Mouse (Mus musculus): ENCODE results near the gene Trim66. TPM values are rescaled to one million over a fixed set of nuclear protein-coding genes. Genes with fewer than 3 reads are reported as not detected.

Gene Trim66
- polyA plus RNA-seq (2012; ENCODE audit: insufficient read depth, insufficient read length, low replicate concordance, missing spikeins) = not detected in 2 replicates

- Histone ChIP-seq H3K27ac (ENCODE audit: insufficient read depth, low read depth, low read length) (no peak within 1 kb of the TSS), H3K4me1 (ENCODE audit: control insufficient read depth, insufficient read depth, low read length) (peaks cover 3% of the 10 kb centered on the region; the same call in 1 of the 2 replicates), H3K4me3 (ENCODE audit: insufficient read depth, low read depth, low read length) (no peak within 1 kb of the TSS)
- WGBS = 89% methylated on average over 4 of the region's 4 CpGs
- TF ChIP-seq CTCF (IDR thresholded peaks at IDR 0.05; ENCODE audit: insufficient read depth, low read depth, low read length) = no peak
- no peak for TF ChIP-seq POLR2A (IDR thresholded peaks at IDR 0.05; ENCODE audit: insufficient read depth, low read depth, low read length)
Measured at GRCm38 (mm10) chr7:109508034-109508433, at the start of gene Trim66. TSS of gene Trim66 (minus strand) at chr7:109508134.

GRCm38 (mm10) chr7:109546726-109547125 is 38.8 kb upstream of the Trim66 start:
- no peak overlapping the region for H3K4me3 ChIP-seq (ENCODE audit: insufficient read depth, low read depth, low read length)
- peaks cover 14% of the 10 kb centered on the region for H3K4me1 ChIP-seq (ENCODE audit: control insufficient read depth, insufficient read depth, low read length)
- 59% methylated on average over 5 of the region's 5 CpGs for WGBS
- H3K27ac ChIP-seq (ENCODE audit: insufficient read depth, low read depth, low read length) = peak overlapping the region; percentile 29
- no peak for TF ChIP-seq POLR2A (IDR thresholded peaks at IDR 0.05; ENCODE audit: insufficient read depth, low read depth, low read length)
- no peak for TF ChIP-seq CTCF (IDR thresholded peaks at IDR 0.05; ENCODE audit: insufficient read depth, low read depth, low read length)

GRCm38 (mm10) chr7:109546186-109546585 is 38.3 kb upstream of the Trim66 start:
- peaks cover 14% of the 10 kb centered on the region for H3K4me1 ChIP-seq (ENCODE audit: control insufficient read depth, insufficient read depth, low read length)
- no peak for TF ChIP-seq CTCF (IDR thresholded peaks at IDR 0.05; ENCODE audit: insufficient read depth, low read depth, low read length)
- no peak for TF ChIP-seq POLR2A (IDR thresholded peaks at IDR 0.05; ENCODE audit: insufficient read depth, low read depth, low read length)
- H3K27ac ChIP-seq (ENCODE audit: insufficient read depth, low read depth, low read length) = peak overlapping the region; percentile 29; the same call in 1 of the 2 replicates
- H3K4me3 ChIP-seq (ENCODE audit: insufficient read depth, low read depth, low read length) = no peak overlapping the region
- WGBS = 85% methylated on average over 2 of the region's 2 CpGs

GRCm38 (mm10) chr7:109545255-109545993 is 37.5 kb upstream of the Trim66 start:
- Histone ChIP-seq H3K27ac (ENCODE audit: insufficient read depth, low read depth, low read length) (no peak overlapping the region), H3K4me1 (ENCODE audit: control insufficient read depth, insufficient read depth, low read length) (peaks cover 14% of the 10 kb centered on the region), H3K4me3 (ENCODE audit: insufficient read depth, low read depth, low read length) (no peak overlapping the region)
- WGBS = 59% methylated on average over 10 of the region's 10 CpGs
- TF ChIP-seq CTCF (IDR thresholded peaks at IDR 0.05; ENCODE audit: insufficient read depth, low read depth, low read length) (no peak), POLR2A (IDR thresholded peaks at IDR 0.05; ENCODE audit: insufficient read depth, low read depth, low read length) (no peak)

DNA sequence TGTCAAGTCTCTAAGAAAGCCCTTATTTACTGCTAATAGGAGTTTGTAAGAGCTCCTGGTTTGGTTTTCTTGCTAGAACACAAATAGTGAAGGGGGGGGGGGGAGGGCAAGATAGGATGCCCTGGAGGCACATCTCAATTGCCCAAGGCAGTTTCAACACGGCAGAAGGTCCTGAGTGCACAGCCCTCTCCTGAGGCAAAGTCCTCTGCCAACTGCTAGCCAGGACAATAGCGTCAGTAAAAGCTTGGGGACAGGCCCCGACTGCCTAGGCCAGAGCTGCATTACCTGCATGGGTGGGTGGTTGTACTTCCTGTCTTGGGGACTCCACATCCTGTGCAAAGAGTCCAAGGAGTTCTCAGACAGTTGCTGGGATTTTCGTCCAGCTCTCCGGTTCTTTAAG is 36.9 kb upstream of the Trim66 start:
- Histone ChIP-seq H3K27ac (ENCODE audit: insufficient read depth, low read depth, low read length) (no peak overlapping the region), H3K4me1 (ENCODE audit: control insufficient read depth, insufficient read depth, low read length) (peaks cover 14% of the 10 kb centered on the region), H3K4me3 (ENCODE audit: insufficient read depth, low read depth, low read length) (no peak overlapping the region)
- no peak for TF ChIP-seq CTCF (IDR thresholded peaks at IDR 0.05; ENCODE audit: insufficient read depth, low read depth, low read length)
- TF ChIP-seq POLR2A (IDR thresholded peaks at IDR 0.05; ENCODE audit: insufficient read depth, low read depth, low read length) = no peak
- 67% methylated on average over 5 of the region's 5 CpGs for WGBS

DNA sequence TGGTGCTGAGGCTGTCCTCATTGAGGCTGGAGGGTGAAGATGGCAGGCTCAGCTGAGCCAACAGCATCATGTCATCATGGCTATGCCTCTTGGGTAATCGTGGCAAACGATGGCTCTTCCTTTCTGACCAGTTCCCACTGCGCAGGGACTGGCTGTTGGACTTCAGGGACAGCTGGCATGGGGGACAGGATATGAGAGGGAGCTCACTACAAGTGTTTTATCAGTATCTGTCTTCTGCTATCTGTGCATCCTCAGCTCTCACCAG is 34.4 kb upstream of the Trim66 start:
- Histone ChIP-seq H3K4me1 (ENCODE audit: control insufficient read depth, insufficient read depth, low read length) (peaks cover 11% of the 10 kb centered on the region), H3K4me3 (ENCODE audit: insufficient read depth, low read depth, low read length) (no peak overlapping the region), H3K27ac (ENCODE audit: insufficient read depth, low read depth, low read length) (no peak overlapping the region)
- 88% methylated on average over 3 of the region's 3 CpGs for WGBS
- TF ChIP-seq CTCF (IDR thresholded peaks at IDR 0.05; ENCODE audit: insufficient read depth, low read depth, low read length) (no peak), POLR2A (IDR thresholded peaks at IDR 0.05; ENCODE audit: insufficient read depth, low read depth, low read length) (no peak)

DNA sequence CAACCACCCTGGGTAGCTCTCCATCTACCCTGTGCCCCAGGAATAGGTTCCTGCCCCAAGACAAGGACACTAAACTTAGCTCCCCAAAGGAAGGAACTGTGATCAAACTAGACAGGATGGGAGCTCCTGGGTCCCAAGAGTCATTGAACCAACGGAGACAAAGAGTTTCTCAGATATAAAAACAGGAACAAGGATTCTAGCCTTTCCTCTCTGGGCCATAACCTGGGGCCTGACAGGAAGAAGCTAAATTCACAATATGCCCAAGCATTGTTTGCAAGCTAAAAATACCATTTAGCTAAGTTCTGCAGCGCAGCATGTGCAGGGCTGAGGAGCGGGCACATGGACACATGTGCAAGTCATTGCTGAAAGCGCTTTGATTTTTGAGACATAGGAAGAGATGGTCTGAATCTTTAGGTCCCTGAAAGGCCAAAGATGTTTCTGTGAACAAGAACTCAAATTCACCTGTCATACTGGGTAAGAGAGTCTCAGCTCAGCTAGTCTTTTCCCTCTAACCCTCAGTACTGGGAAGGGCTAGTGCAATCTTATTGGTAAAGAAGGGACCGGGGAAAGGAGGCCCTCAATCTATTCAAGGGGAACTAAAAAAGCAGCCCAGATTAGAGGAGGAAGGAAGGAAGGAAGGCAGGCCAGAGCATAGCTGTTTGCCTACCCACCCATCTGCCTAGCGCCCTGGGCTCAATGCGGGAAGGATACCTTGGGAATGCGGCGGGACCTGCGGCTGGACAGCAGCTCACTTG is 33.9 kb upstream of the Trim66 start:
- Histone ChIP-seq H3K27ac (ENCODE audit: insufficient read depth, low read depth, low read length) (no peak overlapping the region), H3K4me3 (ENCODE audit: insufficient read depth, low read depth, low read length) (no peak overlapping the region), H3K4me1 (ENCODE audit: control insufficient read depth, insufficient read depth, low read length) (peaks cover 11% of the 10 kb centered on the region)
- TF ChIP-seq CTCF (IDR thresholded peaks at IDR 0.05; ENCODE audit: insufficient read depth, low read depth, low read length) = no peak
- no peak for TF ChIP-seq POLR2A (IDR thresholded peaks at IDR 0.05; ENCODE audit: insufficient read depth, low read depth, low read length)
- WGBS = 87% methylated on average over 10 of the region's 10 CpGs

DNA sequence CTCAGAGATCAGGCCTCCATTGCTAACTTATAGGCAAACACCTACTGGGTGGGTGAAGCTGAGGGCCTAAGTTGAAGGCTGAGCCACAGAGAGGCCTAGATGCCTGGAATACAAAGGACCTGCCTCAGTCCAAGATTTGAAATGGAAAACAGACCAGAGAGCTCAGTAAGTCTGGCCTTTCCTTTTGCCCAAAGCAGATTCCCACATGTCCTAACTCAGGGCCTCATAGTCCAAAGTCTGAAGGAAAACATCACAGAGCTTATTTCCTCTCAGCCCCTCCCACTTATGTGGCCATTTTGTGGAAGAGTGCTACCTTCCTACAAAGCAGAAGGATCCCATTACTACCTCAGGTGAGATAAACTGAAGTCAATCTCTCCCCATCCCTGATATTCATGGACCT is 33.0 kb upstream of the Trim66 start:
- H3K4me1 ChIP-seq (ENCODE audit: control insufficient read depth, insufficient read depth, low read length) = peaks cover 14% of the 10 kb centered on the region
- H3K4me3 ChIP-seq (ENCODE audit: insufficient read depth, low read depth, low read length) = no peak overlapping the region
- no peak overlapping the region for H3K27ac ChIP-seq (ENCODE audit: insufficient read depth, low read depth, low read length)
- TF ChIP-seq CTCF (IDR thresholded peaks at IDR 0.05; ENCODE audit: insufficient read depth, low read depth, low read length) (no peak), POLR2A (IDR thresholded peaks at IDR 0.05; ENCODE audit: insufficient read depth, low read depth, low read length) (no peak)

- Histone ChIP-seq H3K4me1 (ENCODE audit: control insufficient read depth, insufficient read depth, low read length) (peaks cover 8% of the 10 kb centered on the region; the same call in 1 of the 2 replicates), H3K4me3 (ENCODE audit: insufficient read depth, low read depth, low read length) (no peak overlapping the region), H3K27ac (ENCODE audit: insufficient read depth, low read depth, low read length) (peak overlapping the region; percentile 20; the same call in 1 of the 2 replicates)
- WGBS = 64% methylated on average over 4 of the region's 4 CpGs
- TF ChIP-seq POLR2A (IDR thresholded peaks at IDR 0.05; ENCODE audit: insufficient read depth, low read depth, low read length) (no peak), CTCF (IDR thresholded peaks at IDR 0.05; ENCODE audit: insufficient read depth, low read depth, low read length) (no peak)
Measured at GRCm38 (mm10) chr7:109536451-109536946, 28.6 kb upstream of the Trim66 start.

Measured in olfactory bulb, adult 2 months (tissue).